Mouse (Mus musculus) monocyte, adult 2 months (primary cell): ENCODE measurements around the gene Atxn2l.

Experiments
- DNase-seq, 2 experiments: peaks; one replicate each; pipeline ENCODE4 v3.0.0; 2022; ENCODE audit warnings: low spot score in 2 of 2, low read depth in 1 of 2

Atxn2l gene

GRCm38 (mm10) chr7:126464121-126464520 lies 39.1 kb downstream of the Atxn2l start:
- DNase-seq: no peak

- no peak for DNase-seq
Measured at GRCm38 (mm10) chr7:126463547-126463946, 39.7 kb downstream of the Atxn2l start.

- DNase-seq: no peak
Measured at GRCm38 (mm10) chr7:126463004-126463403, 40.2 kb downstream of the Atxn2l start, which contains the start of gene Atp2a1. Gene Atp2a1 (minus strand): TSS chr7:126463108.

GRCm38 (mm10) chr7:126461626-126462025 lies 41.6 kb downstream of the Atxn2l start:
- DNase-seq: no peak

GRCm38 (mm10) chr7:126460623-126461399 lies 42.4 kb downstream of the Atxn2l start:
- no peak for DNase-seq

GRCm38 (mm10) chr7:126458844-126459618 lies 44.2 kb downstream of the Atxn2l start:
- DNase-seq: no peak

GRCm38 (mm10) chr7:126458225-126458624 lies 45.0 kb downstream of the Atxn2l start:
- no peak for DNase-seq

GRCm38 (mm10) chr7:126456382-126457266 lies 46.6 kb downstream of the Atxn2l start:
- DNase-seq: no peak

GRCm38 (mm10) chr7:126455242-126455641 lies 48.0 kb downstream of the Atxn2l start:
- no peak for DNase-seq

GRCm38 (mm10) chr7:126453861-126454260 lies 49.4 kb downstream of the Atxn2l start:
- DNase-seq: no peak

- no peak for DNase-seq
Measured at GRCm38 (mm10) chr7:126452244-126452643, 51.0 kb downstream of the Atxn2l start.

- DNase-seq: no peak
Measured at GRCm38 (mm10) chr7:126450641-126451040, 52.6 kb downstream of the Atxn2l start.

- DNase-seq: no peak
Measured at GRCm38 (mm10) chr7:126449991-126450390, 53.2 kb downstream of the Atxn2l start.

- DNase-seq: peak in 1 of 2 experiments; percentile 23
Measured at GRCm38 (mm10) chr7:126448481-126448880, 54.8 kb downstream of the Atxn2l start.

GRCm38 (mm10) chr7:126446217-126446616 lies 57.0 kb downstream of the Atxn2l start:
- no peak for DNase-seq

- DNase-seq: no peak
Measured at GRCm38 (mm10) chr7:126445104-126445815, 58.0 kb downstream of the Atxn2l start.

GRCm38 (mm10) chr7:126444536-126444935 lies 58.7 kb downstream of the Atxn2l start:
- no peak for DNase-seq

GRCm38 (mm10) chr7:126443997-126444396 lies 59.2 kb downstream of the Atxn2l start:
- no peak for DNase-seq
